Mouse (Mus musculus) liver, embryonic 14.5 days (tissue): ENCODE measurements around the gene Hcar2.

ENCODE experiments used
- CTCF ChIP-seq: IDR thresholded peaks from 2 replicates; pipeline ENCODE4 v1.5.1; 2016; ENCODE audit warnings: antibody characterized with exemption, low read depth, control low read depth
- EP300 ChIP-seq: IDR thresholded peaks from 2 replicates; pipeline ENCODE4 v1.6.1; 2016; ENCODE audit warnings: antibody characterized with exemption, low read depth

GRCm38 (mm10) chr5:123827659-123828091 lies 37.6 kb downstream of the Hcar2 start:
- TF ChIP-seq EP300 (no peak), CTCF (peak; percentile 40; the same call in 1 of the 2 replicates)
